Mouse (Mus musculus): Measurements from ENCODE around the gene Pus7.

GRCm38 (mm10) chr5:23711244-23711643 lies 72.3 kb downstream of the Pus7 start:
- TF ChIP-seq CTCF (IDR thresholded peaks at IDR 0.05; ENCODE audit: insufficient read depth, low read depth, low read length): no peak
- no peak for TF ChIP-seq POLR2A (IDR thresholded peaks at IDR 0.05; ENCODE audit: insufficient read depth, low read depth, low read length)

All from olfactory bulb, adult 2 months (tissue).